Mouse (Mus musculus): Measurements from ENCODE around the gene Rpap1.

The Rpap1 gene

DNA sequence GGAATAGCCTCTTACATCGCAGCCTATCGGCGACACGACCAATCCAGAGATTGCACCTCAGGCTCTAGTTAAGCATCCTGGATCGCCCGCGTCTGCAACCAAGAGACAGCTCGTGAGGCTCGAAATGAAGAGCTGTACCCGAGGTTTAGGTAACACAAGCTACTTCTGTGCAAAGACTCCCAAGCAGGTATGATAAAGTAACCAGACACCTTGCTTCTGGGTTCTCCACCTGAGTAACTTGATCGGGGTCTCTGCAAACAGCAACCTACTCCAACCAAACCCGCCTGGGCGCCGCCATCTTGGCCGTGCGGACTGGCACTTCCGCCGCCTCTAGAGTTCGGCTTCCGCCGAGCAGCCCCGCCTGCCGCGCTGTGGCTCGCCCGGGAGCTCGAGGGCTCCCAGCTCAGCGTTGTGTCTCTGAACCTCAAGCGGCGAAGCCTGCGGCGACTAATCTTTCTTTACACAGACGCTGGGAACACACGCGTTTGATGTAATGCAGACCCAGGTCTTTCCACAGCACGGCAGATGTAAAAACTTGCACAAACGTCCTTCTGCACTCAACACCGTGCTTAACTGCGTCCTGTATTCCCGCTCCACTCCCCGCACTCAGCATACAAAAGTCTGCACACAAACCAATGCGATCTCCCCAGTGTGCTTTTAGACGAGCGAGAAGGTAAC, at the start of gene Rpap1:
Rpap1 (minus strand) TSS at position 332 of the 678 bp plus-strand sequence.
- DNase-seq (ENCODE audit: low read depth), result peak; percentile 49

DNA sequence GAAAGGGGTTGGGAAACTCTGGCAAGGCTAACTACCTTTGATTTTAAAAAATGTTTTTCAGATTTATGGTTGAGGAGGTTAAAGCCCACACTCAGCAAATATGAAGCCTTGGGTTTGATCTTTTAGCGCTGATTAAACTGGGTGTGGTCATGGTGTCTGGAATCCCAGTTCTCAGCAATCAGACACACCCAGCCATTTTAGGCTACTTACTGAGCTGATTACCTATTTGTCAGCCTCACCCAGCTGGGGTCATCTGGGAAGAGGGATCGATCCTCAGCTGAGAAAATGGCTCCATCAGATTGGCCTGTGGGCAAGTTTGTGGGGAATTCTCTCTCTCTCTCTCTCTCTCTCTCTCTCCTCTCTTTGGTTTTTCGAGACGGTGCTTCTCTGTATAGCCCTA, 46.9 kb upstream of the Rpap1 start:
- DNase-seq (ENCODE audit: low read depth), result no peak

DNA sequence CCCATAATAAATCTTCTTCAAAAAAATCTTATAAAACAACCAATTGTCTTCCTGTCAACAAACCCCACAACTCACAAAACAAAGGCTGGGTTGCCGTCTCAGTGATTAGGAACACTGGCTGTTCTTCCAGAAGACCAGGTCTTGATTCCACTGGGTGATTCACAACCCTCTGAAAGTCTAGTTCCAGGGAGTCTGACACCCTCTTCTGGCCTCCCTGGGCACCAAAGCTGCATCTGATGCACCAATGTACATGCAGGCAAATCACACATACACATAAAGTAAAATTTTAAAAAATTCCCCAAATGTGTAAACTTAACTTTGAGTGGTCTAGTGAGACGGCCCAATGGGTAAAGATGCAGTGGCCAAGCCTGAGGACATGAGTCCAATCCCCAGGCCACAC, 43.2 kb upstream of the Rpap1 start:
- no peak for DNase-seq (ENCODE audit: low read depth)

DNA sequence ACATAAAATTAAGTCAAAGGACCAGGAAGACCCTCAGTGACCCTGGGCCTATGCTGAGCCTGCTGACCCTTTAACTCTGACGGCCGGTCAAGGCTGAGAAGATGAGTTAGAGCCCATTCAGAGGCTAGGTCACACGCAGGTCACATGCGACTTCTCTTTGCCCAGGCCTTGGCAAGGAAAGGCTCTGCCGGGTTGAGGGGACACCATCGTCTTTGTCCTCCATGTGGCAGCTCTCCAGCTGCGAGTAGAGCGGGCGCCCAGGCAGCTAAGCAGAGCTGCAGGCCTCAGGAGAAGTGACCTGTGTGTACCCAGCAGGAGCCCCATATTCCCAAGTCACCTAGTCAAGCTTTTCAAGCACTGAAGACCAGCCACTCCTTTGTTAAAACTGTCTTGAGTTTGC, 33.8 kb upstream of the Rpap1 start:
- no peak for DNase-seq (ENCODE audit: low read depth)

DNA sequence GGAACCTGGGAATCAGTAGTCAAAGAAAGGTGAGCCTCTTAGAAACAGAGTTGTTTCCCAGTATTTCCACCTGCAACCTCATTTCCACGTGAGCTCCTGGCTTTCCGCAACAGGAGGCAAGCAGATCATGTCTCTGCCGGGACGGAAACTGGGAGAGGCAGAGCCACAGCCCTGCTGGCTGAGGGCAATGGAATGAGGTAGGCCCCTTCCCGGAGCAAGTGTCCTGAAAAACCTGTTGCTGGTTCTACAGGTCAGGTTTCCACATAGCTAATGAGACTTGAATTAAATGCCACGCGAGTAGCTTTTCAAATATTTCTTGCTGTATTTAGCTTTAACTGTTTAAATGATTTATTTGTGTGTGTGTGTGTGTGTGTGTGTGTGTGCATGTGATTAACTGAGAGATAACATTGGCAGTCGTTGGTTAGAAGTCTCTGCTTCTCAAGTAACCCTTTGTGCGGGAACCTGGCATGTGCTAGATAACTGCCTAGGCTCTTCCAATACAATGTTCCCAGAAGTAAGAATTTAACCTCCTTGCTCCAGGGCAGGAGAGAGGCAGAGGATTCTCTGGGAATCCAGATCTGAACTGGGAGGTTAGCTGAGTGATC, 31.4 kb upstream of the Rpap1 start:
- DNase-seq (ENCODE audit: low read depth), result no peak

DNA sequence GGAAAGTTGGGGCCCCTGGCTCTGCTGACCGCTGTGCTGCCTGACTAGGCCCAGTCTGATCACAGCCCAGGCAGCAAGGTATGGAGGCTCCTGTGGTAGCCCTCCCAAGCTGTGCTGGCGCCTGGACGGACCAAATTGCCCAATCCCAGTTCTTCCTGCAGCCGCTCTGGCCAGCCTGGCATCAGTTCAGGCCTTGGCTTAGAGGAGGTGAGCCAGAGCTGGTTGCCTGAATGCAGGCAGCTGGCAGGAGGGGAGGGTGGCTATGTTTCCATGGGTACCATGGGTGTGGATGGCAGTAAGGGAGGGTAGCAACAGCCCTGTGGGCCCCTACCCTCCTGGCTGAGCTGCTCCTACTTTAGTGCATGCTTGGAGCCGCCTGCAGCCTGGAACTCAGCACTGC, 29.7 kb upstream of the Rpap1 start:
- DNase-seq (ENCODE audit: low read depth), result peak; percentile 44

DNA sequence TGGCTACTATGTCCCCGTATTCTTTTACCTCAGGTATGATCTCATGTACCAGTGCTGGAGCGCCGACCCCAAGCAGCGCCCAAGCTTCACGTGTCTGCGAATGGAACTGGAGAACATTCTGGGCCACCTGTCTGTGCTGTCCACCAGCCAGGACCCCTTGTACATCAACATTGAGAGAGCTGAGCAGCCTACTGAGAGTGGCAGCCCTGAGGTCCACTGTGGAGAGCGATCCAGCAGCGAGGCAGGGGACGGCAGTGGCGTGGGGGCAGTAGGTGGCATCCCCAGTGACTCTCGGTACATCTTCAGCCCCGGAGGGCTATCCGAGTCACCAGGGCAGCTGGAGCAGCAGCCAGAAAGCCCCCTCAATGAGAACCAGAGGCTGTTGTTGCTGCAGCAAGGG, 29.3 kb upstream of the Rpap1 start:
- DNase-seq (ENCODE audit: low read depth), result no peak

DNA sequence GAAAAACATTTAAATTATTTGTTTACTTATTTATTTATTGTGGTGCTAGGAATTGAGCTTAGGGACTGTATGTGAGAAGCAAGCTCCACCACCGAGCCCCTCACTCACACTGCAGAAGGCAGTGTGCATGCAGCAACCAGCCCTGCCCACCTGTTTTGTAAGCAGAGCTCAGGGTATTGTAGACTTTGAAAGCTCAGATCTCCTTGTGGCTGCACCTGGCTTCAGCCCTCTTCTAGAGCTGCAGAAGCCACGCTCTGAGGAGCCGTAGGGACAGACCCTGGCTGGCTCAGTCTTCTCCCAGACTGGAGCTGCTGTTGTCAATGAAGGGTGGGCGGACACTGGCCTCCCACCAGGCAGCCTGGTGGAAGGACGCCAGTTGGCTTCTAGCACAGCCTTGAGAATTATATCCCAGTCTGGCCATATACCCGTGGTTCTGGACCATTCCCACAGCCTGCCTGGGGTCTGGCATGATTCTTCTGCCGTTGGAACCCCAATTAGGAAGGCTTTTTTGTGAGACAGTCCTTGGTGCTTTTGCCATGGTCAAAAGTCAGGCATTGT, 27.1 kb upstream of the Rpap1 start:
- peak; percentile 32 for DNase-seq (ENCODE audit: low read depth)

DNA sequence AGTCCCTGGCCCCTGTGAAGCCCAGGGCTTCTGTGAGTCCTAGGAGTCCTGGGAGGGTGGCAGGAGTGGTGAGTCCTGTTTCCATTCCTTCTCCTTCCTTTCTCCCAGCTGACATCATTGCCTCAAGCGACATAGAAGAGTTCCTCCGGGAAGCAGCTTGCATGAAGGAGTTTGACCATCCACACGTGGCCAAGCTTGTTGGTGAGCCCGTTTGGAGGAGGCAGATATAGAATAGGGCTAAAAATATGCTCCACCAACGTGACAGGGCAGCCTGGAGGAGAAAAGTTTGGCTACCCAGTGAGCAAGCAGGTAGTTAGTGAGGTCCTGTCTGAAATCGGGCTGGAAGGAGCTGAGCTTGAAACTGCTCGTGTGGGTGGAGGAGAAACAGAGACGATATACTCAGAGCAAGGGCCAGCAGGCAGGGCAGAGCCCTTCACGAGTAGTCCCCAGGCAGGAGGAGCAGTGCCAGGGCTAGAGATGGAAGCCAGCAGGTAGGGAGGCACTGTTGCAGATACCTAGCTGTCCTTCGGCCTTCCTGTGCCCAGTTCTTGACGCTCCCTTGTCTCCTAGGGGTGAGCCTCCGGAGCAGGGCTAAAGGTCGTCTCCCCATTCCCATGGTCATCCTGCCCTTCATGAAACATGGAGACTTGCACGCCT, 24.3 kb upstream of the Rpap1 start:
- DNase-seq (ENCODE audit: low read depth), result no peak

DNA sequence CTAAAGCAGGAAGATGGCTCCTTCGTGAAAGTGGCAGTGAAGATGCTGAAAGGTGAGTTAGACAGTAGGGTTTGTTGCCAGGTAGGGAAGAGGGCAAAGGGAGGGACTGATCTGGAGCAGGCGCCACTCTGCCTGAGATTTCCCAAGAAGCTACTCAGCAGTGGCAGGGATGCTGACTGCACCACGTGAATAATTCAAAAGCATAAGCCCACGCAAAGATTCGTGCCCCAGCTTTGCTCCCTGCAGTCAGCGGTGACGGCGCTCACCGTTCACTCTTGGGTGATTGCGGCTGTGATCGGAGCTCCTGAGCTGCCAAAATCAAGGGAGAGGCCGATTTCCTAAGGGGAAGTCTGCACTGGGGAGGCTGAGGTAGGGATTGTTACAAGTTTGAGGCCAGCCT, 23.6 kb upstream of the Rpap1 start:
- DNase-seq (ENCODE audit: low read depth), result no peak

DNA sequence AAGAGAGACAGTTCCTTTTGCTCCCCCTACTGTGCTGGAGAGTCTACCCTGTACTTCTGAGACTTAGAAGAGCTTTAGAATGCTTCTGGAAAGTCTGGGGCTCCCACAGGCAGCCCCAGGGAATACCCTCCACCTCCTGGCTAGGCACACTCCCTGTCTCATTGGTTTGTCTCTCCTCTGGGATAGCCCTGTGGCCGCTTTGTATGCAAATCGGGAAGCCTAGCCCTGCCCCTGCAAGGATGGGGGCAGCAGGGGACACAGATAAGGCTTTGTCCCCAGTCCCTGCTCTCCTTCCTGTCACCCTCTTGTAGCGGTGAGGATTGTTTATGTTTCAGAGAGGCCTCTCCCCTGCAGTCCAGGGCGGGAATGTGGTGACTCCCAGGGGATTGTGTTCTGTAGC, 21.5 kb upstream of the Rpap1 start:
- DNase-seq (ENCODE audit: low read depth), result no peak

DNA sequence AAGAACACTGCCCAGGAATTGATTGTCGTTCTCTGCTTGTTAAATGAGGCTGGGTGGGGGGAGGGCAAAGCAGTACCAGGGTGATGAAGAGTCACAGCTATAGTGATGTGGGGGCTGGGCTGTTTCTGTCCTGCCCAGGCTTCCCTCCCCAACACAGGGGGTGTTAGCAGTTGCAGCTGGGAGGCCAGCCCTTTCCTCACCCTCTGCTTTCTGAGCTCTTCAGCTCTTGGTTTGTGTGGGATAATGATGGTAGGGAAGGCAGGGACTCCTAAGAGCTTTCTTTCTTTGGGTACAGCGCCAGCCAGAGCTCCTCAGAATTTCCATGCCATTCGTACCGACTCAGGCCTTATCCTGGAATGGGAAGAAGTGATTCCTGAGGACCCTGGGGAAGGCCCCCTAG, 21.1 kb upstream of the Rpap1 start:
- no peak for DNase-seq (ENCODE audit: low read depth)

DNA sequence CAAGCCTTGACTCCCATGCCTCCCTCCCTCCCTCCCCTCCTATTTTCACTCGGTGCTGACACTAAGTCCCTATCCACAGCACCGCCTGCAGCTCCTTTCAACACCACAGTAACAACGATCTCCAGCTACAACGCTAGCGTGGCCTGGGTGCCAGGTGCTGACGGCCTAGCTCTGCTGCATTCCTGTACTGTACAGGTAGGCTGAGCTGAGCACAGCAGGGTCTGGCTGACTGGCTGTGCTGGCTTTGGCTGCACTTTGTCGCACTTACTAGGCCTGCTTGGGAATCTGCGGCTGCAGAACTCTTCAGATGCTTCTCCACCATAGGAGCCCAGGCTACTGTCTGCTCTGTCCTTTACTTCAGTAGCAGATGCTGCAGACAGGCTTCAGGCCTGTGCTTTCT, 18.2 kb upstream of the Rpap1 start:
- DNase-seq (ENCODE audit: low read depth), result no peak

DNA sequence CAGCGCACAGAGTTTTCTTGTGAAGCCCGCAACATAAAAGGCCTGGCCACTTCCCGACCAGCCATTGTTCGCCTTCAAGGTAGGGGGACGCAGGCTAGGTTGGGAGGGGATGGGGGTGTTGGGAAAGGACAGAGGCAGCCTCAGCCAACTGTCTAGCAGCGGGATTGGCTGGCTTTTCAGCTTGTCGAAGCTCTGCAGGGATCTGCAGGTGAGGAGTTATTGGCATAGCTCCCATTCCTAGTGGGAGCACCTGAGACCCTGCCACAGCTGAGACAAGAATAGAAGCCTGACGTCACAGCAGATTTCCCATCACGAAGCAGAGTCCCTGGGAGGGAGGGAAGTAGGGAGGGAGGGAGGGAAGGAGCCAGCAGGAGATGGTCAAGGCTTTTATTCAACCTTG, 17.4 kb upstream of the Rpap1 start:
- DNase-seq (ENCODE audit: low read depth), result no peak

DNA sequence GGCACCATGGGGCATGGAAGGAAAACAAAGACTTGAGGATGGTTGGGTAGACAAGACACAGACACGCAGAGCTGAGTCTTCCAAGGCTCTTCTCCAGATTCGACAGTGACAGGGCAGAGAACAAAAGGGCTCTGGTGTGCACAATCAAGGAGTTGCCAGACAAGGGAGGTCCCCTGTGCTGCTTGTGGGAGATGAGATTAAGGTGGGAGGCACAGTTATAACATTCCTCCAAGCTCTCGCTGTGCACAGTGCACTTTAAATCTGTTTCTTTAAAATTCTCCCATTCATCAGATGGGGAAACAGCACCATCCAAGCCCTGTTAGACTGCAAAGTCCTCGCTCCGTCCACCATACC, 16.9 kb upstream of the Rpap1 start:
- no peak for DNase-seq (ENCODE audit: low read depth)

DNA sequence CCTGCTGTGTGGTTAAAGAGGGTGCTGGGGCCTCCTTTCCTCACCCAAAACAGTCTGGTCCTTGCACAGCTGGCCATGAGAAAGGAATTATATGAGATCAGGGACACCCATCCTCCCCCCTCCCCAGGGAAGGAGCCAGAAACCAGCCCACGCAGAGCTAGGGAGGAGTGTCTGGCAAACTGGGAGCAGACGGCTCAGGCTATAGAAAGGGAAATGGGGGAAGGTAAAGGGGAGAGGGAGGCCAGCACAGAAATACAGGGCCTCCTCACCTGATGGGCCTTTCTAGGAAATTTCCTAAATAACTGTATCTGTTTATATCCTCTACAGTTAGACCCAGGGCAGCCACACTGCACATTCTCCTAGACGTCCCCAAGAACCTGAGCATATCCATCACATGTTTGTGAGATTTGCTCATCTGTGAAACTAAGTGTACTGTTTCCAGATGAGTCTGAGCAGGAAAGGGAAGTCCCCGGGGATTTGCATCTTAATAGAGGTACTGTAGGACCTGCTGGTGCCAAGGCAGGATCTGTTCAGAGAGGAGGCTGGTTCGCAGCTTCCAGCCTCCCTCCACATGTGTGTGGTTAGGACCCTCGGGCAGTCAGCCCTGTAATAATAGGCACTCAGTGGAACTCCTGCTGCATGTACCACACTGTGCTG, 16.4 kb upstream of the Rpap1 start:
- no peak for DNase-seq (ENCODE audit: low read depth)

DNA sequence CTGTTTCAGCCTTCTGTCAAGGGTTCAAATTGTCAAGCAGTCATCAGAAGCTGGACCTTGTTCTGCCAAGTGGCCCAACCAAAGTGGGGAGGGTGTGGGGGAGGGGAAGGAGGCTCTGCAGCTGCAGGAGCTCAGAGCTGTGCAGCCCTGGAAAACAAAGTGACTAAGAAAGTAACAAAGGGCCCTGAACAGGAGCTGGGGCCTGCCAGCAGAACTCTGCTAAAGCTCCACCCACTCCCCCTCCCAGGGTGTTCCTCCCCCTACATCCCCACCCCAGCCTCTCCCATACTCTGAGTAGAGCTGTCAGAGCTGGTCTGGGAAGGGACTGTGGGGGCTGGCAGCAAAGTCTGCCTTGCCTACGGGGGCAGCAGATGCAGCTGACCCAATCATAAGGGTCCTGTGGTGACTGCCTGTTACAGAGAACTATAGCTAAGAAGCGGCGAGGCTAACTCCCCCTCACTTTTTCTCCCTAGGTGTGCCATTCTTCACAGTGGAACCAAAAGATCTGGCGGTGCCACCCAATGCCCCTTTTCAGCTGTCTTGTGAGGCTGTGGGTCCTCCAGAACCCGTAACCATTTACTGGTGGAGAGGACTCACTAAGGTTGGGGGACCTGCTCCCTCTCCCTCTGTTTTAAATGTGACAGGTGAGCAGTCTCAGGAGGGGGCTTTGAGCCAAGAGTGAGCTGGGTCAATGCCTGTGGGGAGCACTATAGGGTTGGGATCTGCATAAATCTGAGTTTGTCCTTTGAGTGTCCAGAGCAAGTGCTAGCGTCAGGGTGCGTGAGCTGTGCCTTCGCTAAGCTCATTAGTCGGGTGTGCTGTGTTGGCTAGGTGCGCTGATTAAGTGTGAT, 15.7 kb upstream of the Rpap1 start:
- no peak for DNase-seq (ENCODE audit: low read depth)

DNA sequence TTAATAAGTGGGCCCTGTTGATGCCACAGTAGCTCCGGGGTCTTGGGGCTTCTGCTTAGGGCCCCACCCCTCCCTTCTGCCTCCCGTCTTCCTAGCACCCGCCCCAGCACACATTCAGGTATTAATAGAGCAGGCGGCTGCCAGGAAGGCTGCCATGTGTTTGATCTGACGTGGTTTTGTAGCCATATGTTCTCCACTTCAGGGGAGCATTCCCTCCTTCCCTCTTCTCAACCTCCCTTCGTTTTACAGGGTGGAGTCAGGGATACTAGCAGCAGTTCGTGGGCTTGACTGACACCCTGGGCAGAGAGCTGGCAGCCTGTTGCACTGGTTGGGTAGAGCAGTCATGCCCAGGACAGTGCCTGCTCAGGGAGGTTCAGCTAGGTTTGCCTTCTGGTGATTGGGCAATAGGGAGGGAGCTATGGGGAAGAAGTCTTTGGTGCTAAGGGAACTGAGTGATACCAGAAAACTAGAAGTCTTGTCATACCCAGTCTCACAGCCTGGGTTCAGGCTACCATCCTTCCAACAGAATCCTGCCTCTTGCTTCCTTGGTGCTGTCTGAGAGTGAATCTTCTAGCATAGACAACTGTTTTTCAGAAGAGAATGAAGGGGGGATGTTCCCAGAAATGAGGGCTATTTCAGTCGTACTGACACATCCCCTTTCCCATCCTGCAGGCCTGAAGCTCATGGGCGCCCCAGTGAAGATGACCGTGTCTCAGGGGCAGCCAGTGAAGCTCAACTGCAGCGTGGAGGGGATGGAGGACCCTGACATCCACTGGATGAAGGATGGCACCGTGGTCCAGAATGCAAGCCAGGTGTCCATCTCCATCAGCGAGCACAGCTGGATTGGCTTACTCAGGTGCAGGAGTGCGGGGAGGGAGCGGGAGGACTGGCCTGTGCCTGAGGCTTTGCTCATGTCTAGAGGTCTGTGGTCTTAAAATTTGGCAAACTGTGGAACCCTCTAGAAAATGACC, 13.8 kb upstream of the Rpap1 start:
- no peak for DNase-seq (ENCODE audit: low read depth)

DNA sequence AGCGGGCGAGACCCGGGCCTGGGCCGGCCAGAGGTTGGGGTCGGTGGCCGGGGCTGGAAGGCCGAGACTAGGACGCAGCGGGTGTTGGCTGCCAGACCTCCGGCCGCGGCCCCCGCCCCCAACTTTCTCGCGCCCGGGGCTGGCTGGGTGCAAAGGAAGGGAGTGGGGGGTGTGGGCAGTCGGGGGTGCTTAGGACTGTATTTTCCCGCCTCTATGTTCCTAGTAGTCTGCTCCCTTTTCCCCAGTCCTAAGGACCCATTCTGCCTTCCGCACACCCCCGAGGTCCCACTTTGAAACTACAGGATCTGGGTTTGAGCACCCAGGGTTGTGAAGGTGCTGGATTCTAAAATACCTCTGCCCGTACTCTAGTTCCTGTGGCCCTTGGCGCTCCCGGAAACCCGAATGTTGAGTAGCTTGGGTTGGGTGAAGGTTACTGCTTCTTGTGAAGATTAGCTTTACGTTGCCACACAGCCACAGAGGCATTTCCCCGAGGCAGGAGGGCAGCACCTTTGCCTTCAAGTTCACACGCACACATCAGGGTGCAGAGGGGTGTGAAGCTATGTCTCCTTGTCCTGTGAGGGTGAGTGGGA, 12.7 kb upstream of the Rpap1 start:
- DNase-seq (ENCODE audit: low read depth), result no peak

DNA sequence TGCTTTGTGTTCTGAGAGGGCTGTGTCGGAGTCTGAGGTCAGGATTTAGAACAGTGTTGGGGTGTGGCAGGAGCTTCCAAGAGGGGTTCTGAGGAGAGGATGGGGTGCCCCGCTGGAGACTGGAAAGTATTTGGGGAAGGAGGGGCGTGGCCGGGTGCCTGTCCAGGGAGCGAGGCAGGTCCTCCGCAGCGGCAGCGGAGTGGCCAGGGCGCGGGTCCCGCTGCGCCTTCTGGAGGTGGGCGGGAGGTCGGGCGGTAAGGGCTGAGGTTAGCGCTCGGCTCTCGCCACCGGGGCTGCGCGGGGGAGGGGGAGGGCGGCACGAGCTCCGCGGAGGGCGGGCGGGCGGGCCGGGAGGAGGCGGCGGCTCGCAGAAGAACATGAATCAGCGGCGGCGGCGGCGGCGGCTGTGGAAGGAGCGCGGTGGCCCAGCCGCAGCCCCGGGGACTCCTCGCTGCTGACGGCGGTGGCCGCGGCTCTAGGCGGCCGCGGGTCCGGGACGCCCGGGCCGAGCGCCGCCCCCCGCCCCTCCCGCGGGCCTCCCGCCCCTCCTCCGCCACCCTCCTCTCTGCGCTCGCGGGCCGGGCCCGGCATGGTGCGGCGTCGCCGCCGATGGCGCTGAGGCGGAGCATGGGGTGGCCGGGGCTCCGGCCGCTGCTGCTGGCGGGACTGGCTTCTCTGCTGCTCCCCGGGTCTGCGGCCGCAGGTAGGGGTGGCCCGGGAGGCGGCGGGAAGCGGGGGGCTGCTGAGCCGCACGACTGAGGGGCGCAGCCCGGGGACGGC, 12.0 kb upstream of the Rpap1 start:
- no peak for DNase-seq (ENCODE audit: low read depth)
